In genomic region chr4:152088556-152089120, GRCm38 (mm10) we compare ENCODE assay signal across 9 mouse cellular contexts. TPM values are rescaled to one million over a fixed set of nuclear protein-coding genes. Genes with fewer than 3 reads are reported as not detected.
DNase-seq lines count a peak whose midpoint lies in the region; ATAC-seq and TF ChIP-seq lines count a peak whose summit lies in the region.
"Had no signal": no experiment of that assay in that cellular context is flagged by ENCODE, and none has a peak within 500 bp of the region (broad histone marks: within the 10 kb centered on the region; RNA-seq: fewer than 3 reads in every experiment).

No protein-coding gene starts in this region.

- H3K4me3 ChIP-seq in kidney, embryonic 16.5 days (ENCODE audit: low read length): no peak overlapping the region
- H3K4me3 ChIP-seq in kidney, adult 2 months (ENCODE audit: insufficient read depth, low read depth, low read length): no peak overlapping the region
- no peak overlapping the region for H3K4me3 ChIP-seq in forebrain, postnatal 0 days (ENCODE audit: low read depth, low read length)

- H3K9ac ChIP-seq in kidney, embryonic 16.5 days (replicated peaks; ENCODE audit: low read length): 0 out of 2 replicates have a peak overlapping the region, but pooled peaks have one; percentile 4
- H3K9ac ChIP-seq in forebrain, postnatal 0 days: no peak overlapping the region

- H3K4me1 ChIP-seq in kidney, embryonic 16.5 days (ENCODE audit: insufficient read depth, low read length): peaks cover 28% of the 10 kb centered on the region
- peaks cover 8% of the 10 kb centered on the region; the same call in 1 of the 2 replicates for H3K4me1 ChIP-seq in kidney, adult 2 months (ENCODE audit: control insufficient read depth, insufficient read depth, low read length)
- peaks cover 12% of the 10 kb centered on the region for H3K4me1 ChIP-seq in forebrain, postnatal 0 days (ENCODE audit: insufficient read depth)

- WGBS in kidney, embryonic 16.5 days: 45% methylated on average over 8 of the region's 8 CpGs
- 70% methylated on average over 8 of the region's 8 CpGs for WGBS in kidney, adult 2 months
- WGBS in forebrain, postnatal 0 days: 20% methylated on average over 8 of the region's 8 CpGs

- TF ChIP-seq POLR2A in kidney, adult 2 months (IDR thresholded peaks at IDR 0.05; ENCODE audit: low read depth, low read length): no peak

- H3K4me2 ChIP-seq in kidney, embryonic 16.5 days (replicated peaks; ENCODE audit: low read depth, low read length): peak overlapping the region; percentile 83; the same call in 1 of the 2 replicates
- peak overlapping the region; percentile 85 for H3K4me2 ChIP-seq in forebrain, postnatal 0 days (ENCODE audit: low read depth)

- TF ChIP-seq CTCF in kidney, adult 2 months (conservative IDR thresholded peaks at IDR 0.05; ENCODE audit: insufficient read depth, insufficient read length, low read depth, low read length): no peak
- TF ChIP-seq CTCF in forebrain, postnatal 0 days (IDR thresholded peaks at IDR 0.05; ENCODE audit: low read depth): no peak

- H3K27ac ChIP-seq in kidney, embryonic 16.5 days (ENCODE audit: low read length): no peak overlapping the region
- no peak overlapping the region for H3K27ac ChIP-seq in kidney, adult 2 months (ENCODE audit: insufficient read depth, low read depth, low read length)
- no peak overlapping the region for H3K27ac ChIP-seq in forebrain, postnatal 0 days (ENCODE audit: low read depth, low read length)

- H3K36me3 ChIP-seq in kidney, embryonic 16.5 days (ENCODE audit: insufficient read depth, low read length): no peaks in the 10 kb centered on the region
- no peaks in the 10 kb centered on the region for H3K36me3 ChIP-seq in kidney, adult 2 months (ENCODE audit: control insufficient read depth, insufficient read depth, low read length)
- H3K36me3 ChIP-seq in forebrain, postnatal 0 days (ENCODE audit: insufficient read depth): no peaks in the 10 kb centered on the region; the same call in 1 of the 2 replicates

- ATAC-seq in kidney, embryonic 16.5 days (ENCODE audit: low FRiP score, low TSS enrichment): no peak
- ATAC-seq in forebrain, postnatal 0 days: peak; percentile 44
- ATAC-seq in cerebellum, adult (ENCODE audit: insufficient number of reproducible peaks, low FRiP score, low TSS enrichment): no peak
- ATAC-seq: Patski had no signal

- no peaks in the 10 kb centered on the region for H3K27me3 ChIP-seq in kidney, embryonic 16.5 days (ENCODE audit: insufficient read depth, low read length)
- H3K27me3 ChIP-seq in kidney, adult 2 months (replicated peaks; ENCODE audit: control insufficient read depth, insufficient read depth, low read length): no peaks in the 10 kb centered on the region
- H3K27me3 ChIP-seq in forebrain, postnatal 0 days (ENCODE audit: insufficient read depth, low read length): no peaks in the 10 kb centered on the region
- H3K27me3 ChIP-seq: Patski had no signal

- DNase-seq in kidney, adult 2 months: no peak
- DNase-seq in forebrain, postnatal 0 days: peak; percentile 59
- DNase-seq in left cerebral cortex, adult 11 months (ENCODE audit: low spot score): peak; percentile 75
- peak; percentile 92 for DNase-seq in right cerebral cortex, adult 18-20 months
- no peak for DNase-seq in gastrocnemius, adult 18-20 months (ENCODE audit: low spot score)
- DNase-seq in cerebellum, postnatal 25 days: no peak

- no peaks in the 10 kb centered on the region for H3K9me3 ChIP-seq in kidney, embryonic 16.5 days (ENCODE audit: low read length)
- H3K9me3 ChIP-seq in forebrain, postnatal 0 days (ENCODE audit: low read length): no peaks in the 10 kb centered on the region

RNA-seq across cellular contexts. Expression of gene Plekhg5, which starts 16.3 kb away (rescaled TPM):
- 25.5 and 28.1 TPM in 2 replicates for polyA plus RNA-seq in kidney, embryonic 16.5 days (2015; fragmentation: Nextera tagmentation; extraction: Ambion mirVana)
- 22.2 and 23.6 TPM in 2 replicates for polyA plus RNA-seq in kidney, adult 2 months (2012; rRNA removed)
- 16.6 and 18.6 TPM in 2 replicates for total RNA-seq in forebrain, postnatal 0 days (2014; rRNA removed)
- polyA plus RNA-seq in forebrain, postnatal 0 days (2015; fragmentation: Nextera tagmentation; extraction: Ambion mirVana): 9.2 and 12.8 TPM in 2 replicates
- 1 to 10 TPM; 5.0 to 6.5 TPM for total RNA-seq in gastrocnemius, adult 18-20 months (2021)

RNA-seq across cellular contexts. Expression of gene Tnfrsf25, which starts 27.1 kb away (rescaled TPM):
- polyA plus RNA-seq in kidney, embryonic 16.5 days (2015; fragmentation: Nextera tagmentation; extraction: Ambion mirVana): 1.9 and 3.0 TPM in 2 replicates
- polyA plus RNA-seq in kidney, adult 2 months (2012; rRNA removed): 3.3 and 4.4 TPM in 2 replicates
- 1.4 TPM in 1 of 2 replicates, not detected in the other for total RNA-seq in forebrain, postnatal 0 days (2014; rRNA removed)
- 0.19 and 0.30 TPM in 2 replicates for polyA plus RNA-seq in forebrain, postnatal 0 days (2015; fragmentation: Nextera tagmentation; extraction: Ambion mirVana)
- total RNA-seq in gastrocnemius, adult 18-20 months (2021): 1 to 10 TPM; 1.0 to 1.8 TPM

RNA-seq across cellular contexts. Expression of gene Nol9, which starts 49.5 kb away (rescaled TPM):
- polyA plus RNA-seq in kidney, embryonic 16.5 days (2015; fragmentation: Nextera tagmentation; extraction: Ambion mirVana): 31.7 and 35.6 TPM in 2 replicates
- polyA plus RNA-seq in kidney, adult 2 months (2012; rRNA removed): 18.1 and 19.8 TPM in 2 replicates
- total RNA-seq in forebrain, postnatal 0 days (2014; rRNA removed): 26.9 and 31.8 TPM in 2 replicates
- 14.9 and 20.1 TPM in 2 replicates for polyA plus RNA-seq in forebrain, postnatal 0 days (2015; fragmentation: Nextera tagmentation; extraction: Ambion mirVana)
- total RNA-seq in gastrocnemius, adult 18-20 months (2021): 1 to 10 TPM; 8.7 to 9.5 TPM

RNA-seq across cellular contexts. Expression of gene Tas1r1, which starts 50.3 kb away (rescaled TPM):
- polyA plus RNA-seq in kidney, embryonic 16.5 days (2015; fragmentation: Nextera tagmentation; extraction: Ambion mirVana): 0.50 and 0.63 TPM in 2 replicates
- polyA plus RNA-seq in kidney, adult 2 months (2012; rRNA removed): 0.12 and 0.22 TPM in 2 replicates
- total RNA-seq in forebrain, postnatal 0 days (2014; rRNA removed): 0.54 and 1.00 TPM in 2 replicates
- 1.1 and 1.5 TPM in 2 replicates for polyA plus RNA-seq in forebrain, postnatal 0 days (2015; fragmentation: Nextera tagmentation; extraction: Ambion mirVana)
- under 1 TPM; 0.52 to 0.91 TPM for total RNA-seq in gastrocnemius, adult 18-20 months (2021)

Comparison
In these comparisons a context has a peak if more than half of its experiments do, and no peak if none do; other contexts are left out.
1. DNase-seq: peak in forebrain, postnatal 0 days (single experiment), left cerebral cortex, adult 11 months (single experiment) and right cerebral cortex, adult 18-20 months (single experiment); none in kidney, adult 2 months (single experiment), gastrocnemius, adult 18-20 months (single experiment) and cerebellum, postnatal 25 days (0 of 2).